Mouse (Mus musculus): ENCODE data around the gene Mab21l3.

DNA sequence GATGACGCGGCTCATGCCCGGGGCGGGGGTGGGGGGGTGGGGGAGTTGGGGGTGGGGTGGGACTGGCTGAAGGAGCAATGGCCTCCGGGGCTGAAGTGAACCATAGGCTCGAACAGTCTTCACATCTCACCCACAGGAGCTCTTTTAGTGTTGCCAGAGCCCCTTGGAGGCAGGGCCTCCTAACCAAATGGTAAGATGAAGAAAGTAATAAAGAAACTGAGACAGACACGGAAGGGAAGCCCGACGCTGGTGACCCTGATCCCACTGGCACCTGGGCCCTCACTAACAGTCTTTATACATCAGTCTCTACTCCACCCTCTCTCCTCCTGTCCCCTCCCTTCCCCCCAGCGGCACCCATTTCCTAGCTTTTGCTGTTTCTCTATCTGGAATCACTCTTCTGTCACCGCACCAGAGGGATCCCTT is 48.2 kb downstream of the Mab21l3 start:
- TF ChIP-seq CTCF (IDR thresholded peaks at IDR 0.05; ENCODE audit: low read depth, low read length) (no peak), POLR2A (IDR thresholded peaks at IDR 0.05; ENCODE audit: borderline replicate concordance, low read depth, low read length) (no peak)
